Mouse (Mus musculus) liver, embryonic 11.5 days (tissue): Measurements from ENCODE around the gene Lst1. TPM values are rescaled to one million over a fixed set of nuclear protein-coding genes. Genes with fewer than 3 reads are reported as not detected.
A peak's percentile ranks its signal among the peaks of the same experiment; 100 is the strongest.

Experiments used
- ATAC-seq: fragments of 200-750 bp; cut with Nextera tagmentation; replicated peaks from 2 replicates; pipeline ENCODE4 v1.8.0; 2017; ENCODE audit warnings: moderate number of reproducible peaks, mild to moderate bottlenecking, moderate TSS enrichment, moderate library complexity; ENCODE audit not compliant: low FRiP score
- DNase-seq: peaks from one replicate; pipeline ENCODE4 v3.0.0-alpha.2; 2017; ENCODE audit warnings: low spot score
- H3K27ac ChIP-seq: fragments of 300-500 bp; sonication (generic); 2 replicates; pipeline ENCODE4 v1.5.1; 2014; ENCODE audit warnings: mild to moderate bottlenecking, low read depth, low read length, control low read depth
- H3K27me3 ChIP-seq: fragments of 300-500 bp; sonication (generic); replicated peaks from 2 replicates; pipeline ENCODE4 v1.6.1; 2014; ENCODE audit warnings: low read length, mixed read lengths; ENCODE audit not compliant: control insufficient read depth, insufficient read depth
- H3K36me3 ChIP-seq: fragments of 300-500 bp; sonication (generic); 2 replicates; pipeline ENCODE4 v1.6.1; 2014; ENCODE audit warnings: mild to moderate bottlenecking, low read length, moderate library complexity, mixed read lengths; ENCODE audit not compliant: control insufficient read depth, insufficient read depth
- H3K4me1 ChIP-seq: fragments of 300-500 bp; sonication (generic); replicated peaks from 2 replicates; pipeline ENCODE4 v1.6.1; 2014; ENCODE audit warnings: low read length, mixed read lengths; ENCODE audit not compliant: control insufficient read depth, insufficient read depth
- H3K4me2 ChIP-seq: fragments of 300-500 bp; sonication (generic); 2 replicates; pipeline ENCODE4 v1.6.1; 2014; ENCODE audit warnings: mild to moderate bottlenecking, control low read depth, moderate library complexity
- H3K4me3 ChIP-seq: fragments of 300-500 bp; sonication (generic); 2 replicates; pipeline ENCODE4 v1.5.1; 2014; ENCODE audit warnings: low read depth, low read length, control low read depth
- H3K9ac ChIP-seq: fragments of 300-500 bp; sonication (generic); 2 replicates; pipeline ENCODE4 v1.6.1; 2014; ENCODE audit warnings: low read depth, low read length, control low read depth
- H3K9me3 ChIP-seq: fragments of 300-500 bp; sonication (generic); 2 replicates; pipeline ENCODE4 v1.6.1; 2016; ENCODE audit warnings: low read length, inconsistent platforms, mixed read lengths; ENCODE audit not compliant: control insufficient read depth
- WGBS: fragments of 180-500 bp; shearing (Covaris S2); extraction: QIAGEN DNeasy Blood & Tissue Kit; methylation state at CpG from one replicate; pipeline ENCODE4 v1.1.7; 2014; 5-methylcytosine and 5-hydroxymethylcytosine counted together
- polyA plus RNA-seq: library from polyadenylated mRNA; unstranded; fragments of >200 nt; fragmentation: Nextera tagmentation; extraction: Ambion mirVana; gene quantifications from 2 replicates; pipeline ENCODE4 v1.2.1, GENCODE M21; 2014

The Lst1 gene
- polyA plus RNA-seq, 1 experiment from 2014 or later, result 28.1 TPM

GRCm38 (mm10) chr17:35162730-35163129 is 25.5 kb downstream of the Lst1 start:
- peak overlapping the region; percentile 97 for H3K4me2 ChIP-seq
- H3K4me3 ChIP-seq, result peak overlapping the region; percentile 99
- no peak for DNase-seq
- WGBS, result 63% methylated on average over 12 of the region's 12 CpGs
- H3K4me1 ChIP-seq, result peaks cover 18% of the 10 kb centered on the region
- peaks cover 50% of the 10 kb centered on the region for H3K36me3 ChIP-seq
- H3K9me3 ChIP-seq, result no peaks in the 10 kb centered on the region
- ATAC-seq, result no peak
- H3K9ac ChIP-seq, result peak overlapping the region; percentile 99
- H3K27ac ChIP-seq, result no peak overlapping the region
- H3K27me3 ChIP-seq, result no peaks in the 10 kb centered on the region

GRCm38 (mm10) chr17:35162121-35162520 is 26.1 kb downstream of the Lst1 start:
- ATAC-seq, result no peak
- H3K9me3 ChIP-seq, result no peaks in the 10 kb centered on the region
- 81% methylated on average over 14 of the region's 14 CpGs for WGBS
- H3K27ac ChIP-seq, result no peak overlapping the region
- H3K4me2 ChIP-seq, result peak overlapping the region; percentile 97
- H3K27me3 ChIP-seq, result no peaks in the 10 kb centered on the region
- H3K9ac ChIP-seq, result peak overlapping the region; percentile 40
- H3K36me3 ChIP-seq, result peaks cover 56% of the 10 kb centered on the region
- DNase-seq, result no peak
- peaks cover 18% of the 10 kb centered on the region for H3K4me1 ChIP-seq
- 0 out of 2 replicates have a peak overlapping the region, but pooled peaks have one; percentile 18 for H3K4me3 ChIP-seq

GRCm38 (mm10) chr17:35161421-35161820 is 26.8 kb downstream of the Lst1 start:
- no peak for ATAC-seq
- Histone ChIP-seq H3K9ac (no peak overlapping the region), H3K4me1 (peaks cover 18% of the 10 kb centered on the region), H3K9me3 (no peaks in the 10 kb centered on the region), H3K27me3 (no peaks in the 10 kb centered on the region), H3K4me3 (peak overlapping the region; percentile 18; the same call in 1 of the 2 replicates), H3K36me3 (peaks cover 63% of the 10 kb centered on the region), H3K4me2 (peak overlapping the region; percentile 97), H3K27ac (no peak overlapping the region)
- DNase-seq, result no peak
- WGBS, result 88% methylated on average over 11 of the region's 11 CpGs

GRCm38 (mm10) chr17:35159638-35160037 is 28.6 kb downstream of the Lst1 start:
- DNase-seq (no peak), ATAC-seq (no peak)
- Histone ChIP-seq H3K4me1 (peaks cover 15% of the 10 kb centered on the region), H3K27ac (no peak overlapping the region), H3K4me2 (no peak overlapping the region), H3K4me3 (no peak overlapping the region), H3K36me3 (peaks cover 79% of the 10 kb centered on the region), H3K27me3 (no peaks in the 10 kb centered on the region), H3K9ac (no peak overlapping the region), H3K9me3 (no peaks in the 10 kb centered on the region)
- 86% methylated on average over 7 of the region's 7 CpGs for WGBS

- Histone ChIP-seq H3K4me2 (no peak overlapping the region), H3K27me3 (no peaks in the 10 kb centered on the region), H3K9me3 (no peaks in the 10 kb centered on the region), H3K4me3 (no peak overlapping the region), H3K27ac (no peak overlapping the region), H3K36me3 (peaks cover 85% of the 10 kb centered on the region), H3K9ac (no peak overlapping the region; the same call in 1 of the 2 replicates), H3K4me1 (peaks cover 15% of the 10 kb centered on the region)
- DNase-seq, result no peak
- ATAC-seq, result no peak
- WGBS, result 95% methylated on average over 16 of the region's 16 CpGs
These were observed 29.2 kb downstream of the Lst1 start for GRCm38 (mm10) chr17:35158850-35159593.

- 92% methylated on average over 8 of the region's 8 CpGs for WGBS
- H3K9me3 ChIP-seq, result no peaks in the 10 kb centered on the region
- H3K4me1 ChIP-seq, result peaks cover 11% of the 10 kb centered on the region
- peaks cover 96% of the 10 kb centered on the region for H3K36me3 ChIP-seq
- no peaks in the 10 kb centered on the region for H3K27me3 ChIP-seq
- H3K4me2 ChIP-seq, result no peak overlapping the region
- no peak for DNase-seq
- no peak overlapping the region for H3K27ac ChIP-seq
- no peak overlapping the region for H3K9ac ChIP-seq
- no peak overlapping the region for H3K4me3 ChIP-seq
- ATAC-seq, result no peak
These were observed 30.5 kb downstream of the Lst1 start for GRCm38 (mm10) chr17:35157661-35158175.

GRCm38 (mm10) chr17:35157254-35157653 is 31.0 kb downstream of the Lst1 start:
- no peak overlapping the region for H3K27ac ChIP-seq

GRCm38 (mm10) chr17:35156461-35157200 is 31.6 kb downstream of the Lst1 start:
- Histone ChIP-seq H3K36me3 (peaks cover 96% of the 10 kb centered on the region), H3K9me3 (no peaks in the 10 kb centered on the region), H3K27ac (no peak overlapping the region), H3K4me2 (no peak overlapping the region), H3K4me1 (peaks cover under 1% of the 10 kb centered on the region; the same call in 1 of the 2 replicates), H3K9ac (no peak overlapping the region), H3K27me3 (no peaks in the 10 kb centered on the region), H3K4me3 (no peak overlapping the region)
- ATAC-seq, result no peak
- WGBS, result 91% methylated on average over 33 of the region's 33 CpGs
- no peak for DNase-seq

More at GRCm38 (mm10) chr17:35157254-35157653, 31.0 kb downstream of the Lst1 start:
- Histone ChIP-seq H3K4me3 (no peak overlapping the region), H3K4me2 (no peak overlapping the region), H3K9me3 (no peaks in the 10 kb centered on the region), H3K4me1 (peaks cover 7% of the 10 kb centered on the region), H3K36me3 (peaks cover 98% of the 10 kb centered on the region), H3K27me3 (no peaks in the 10 kb centered on the region), H3K9ac (no peak overlapping the region)
- DNase-seq, result no peak
- 93% methylated on average over 8 of the region's 8 CpGs for WGBS
- no peak for ATAC-seq
